Mouse (Mus musculus): ENCODE data around the gene Dok3.

GRCm38 (mm10) chr13:55486029-55486794, 42.9 kb downstream of the Dok3 start:
- TF ChIP-seq CTCF (conservative IDR thresholded peaks at IDR 0.05 in 1 of 2, IDR thresholded peaks at IDR 0.05 in 1 of 2; ENCODE audit: low read depth in 2 of 2, low read length in 2 of 2) (no peak), USF1 (IDR thresholded peaks at IDR 0.05; ENCODE audit: low read depth, low read length) (no peak), MAFK (IDR thresholded peaks at IDR 0.05; ENCODE audit: insufficient replicate concordance, low read length) (no peak), MXI1 (IDR thresholded peaks at IDR 0.05; ENCODE audit: low read depth, low read length) (no peak), NELFE (IDR thresholded peaks at IDR 0.05; ENCODE audit: low read depth, low read length) (no peak), POLR2A (IDR thresholded peaks at IDR 0.05; ENCODE audit: low read depth, low read length) (no peak), EP300 (IDR thresholded peaks at IDR 0.05; ENCODE audit: low read length) (no peak), TBP (conservative IDR thresholded peaks at IDR 0.05; ENCODE audit: low read depth, low read length) (no peak)

All from CH12.LX (cell line).